Mouse (Mus musculus): ENCODE data around the gene Upk3bl. TPM values are rescaled to one million over a fixed set of nuclear protein-coding genes. Genes with fewer than 3 reads are reported as not detected.

Upk3bl gene
- not detected for total RNA-seq (2021)

GRCm38 (mm10) chr5:136054301-136055077 lies at the start of gene Upk3bl:
Gene Upk3bl, plus strand, starts transcription at chr5:136054492.
- no peak for DNase-seq
- intact Hi-C loops (cut with DNase I): no loop called here

GRCm38 (mm10) chr5:136004537-136004936 lies 49.8 kb upstream of the Upk3bl start:
- DNase-seq: no peak
- intact Hi-C loops (cut with DNase I): no loop called here

- DNase-seq: no peak
- intact Hi-C loops (cut with DNase I): no loop called here
Measured at GRCm38 (mm10) chr5:136007745-136008144, 46.5 kb upstream of the Upk3bl start.

GRCm38 (mm10) chr5:136014877-136015276 lies 39.4 kb upstream of the Upk3bl start:
- no peak for DNase-seq
- intact Hi-C loops (cut with DNase I): no loop called here

GRCm38 (mm10) chr5:136015586-136015985 lies 38.7 kb upstream of the Upk3bl start:
- intact Hi-C loops (cut with DNase I): no loop called here
- no peak for DNase-seq

- no peak for DNase-seq
- intact Hi-C loops (cut with DNase I): no loop called here
Measured at GRCm38 (mm10) chr5:136016014-136016876, 38.0 kb upstream of the Upk3bl start.

GRCm38 (mm10) chr5:136017262-136017661 lies 37.0 kb upstream of the Upk3bl start:
- peak in 1 of 2 experiments; percentile 14 for DNase-seq
- intact Hi-C loops (cut with DNase I): no loop called here

- intact Hi-C loops (cut with DNase I): no loop called here
- no peak for DNase-seq
Measured at GRCm38 (mm10) chr5:136018726-136019125, 35.6 kb upstream of the Upk3bl start.

GRCm38 (mm10) chr5:136019907-136020306 lies 34.4 kb upstream of the Upk3bl start:
- intact Hi-C loops (cut with DNase I): no loop called here
- no peak for DNase-seq

GRCm38 (mm10) chr5:136025712-136026111 lies 28.6 kb upstream of the Upk3bl start:
- intact Hi-C loops (cut with DNase I): loop anchor here (5.0 kb wide), 1 partner anchor 43 kb away; the partner anchor contains the start of gene Zp3
- no peak for DNase-seq

GRCm38 (mm10) chr5:136026859-136027258 lies 27.4 kb upstream of the Upk3bl start:
- DNase-seq: no peak
- intact Hi-C loops (cut with DNase I): loop anchor here (5.0 kb wide), 1 partner anchor 45 kb away; the partner anchor contains the start of gene Zp3

GRCm38 (mm10) chr5:136027612-136028311 lies 26.5 kb upstream of the Upk3bl start:
- DNase-seq: no peak
- intact Hi-C loops (cut with DNase I): loop anchor here (5.0 kb wide), 1 partner anchor 45 kb away; the partner anchor contains the start of gene Zp3

- no peak for DNase-seq
- intact Hi-C loops (cut with DNase I): no loop called here
Measured at GRCm38 (mm10) chr5:136034868-136035267, 19.4 kb upstream of the Upk3bl start.

GRCm38 (mm10) chr5:136035285-136035684 lies 19.0 kb upstream of the Upk3bl start:
- intact Hi-C loops (cut with DNase I): no loop called here
- DNase-seq: no peak

- DNase-seq: no peak
- intact Hi-C loops (cut with DNase I): no loop called here
Measured at GRCm38 (mm10) chr5:136036667-136037066, 17.6 kb upstream of the Upk3bl start.

- intact Hi-C loops (cut with DNase I): no loop called here
Measured at GRCm38 (mm10) chr5:136038258-136039214, 15.8 kb upstream of the Upk3bl start, which contains the start of gene Upk3b. Gene Upk3b, plus strand, starts transcription at chr5:136038496.

GRCm38 (mm10) chr5:136040210-136040609 lies 14.1 kb upstream of the Upk3bl start:
- intact Hi-C loops (cut with DNase I): no loop called here
- no peak for DNase-seq

More at GRCm38 (mm10) chr5:136038258-136039214, 15.8 kb upstream of the Upk3bl start, which contains the start of gene Upk3b:
- no peak for DNase-seq

GRCm38 (mm10) chr5:136041260-136041659 lies 13.0 kb upstream of the Upk3bl start:
- no peak for DNase-seq
- intact Hi-C loops (cut with DNase I): no loop called here

- DNase-seq: no peak
- intact Hi-C loops (cut with DNase I): no loop called here
Measured at GRCm38 (mm10) chr5:136041666-136042065, 12.6 kb upstream of the Upk3bl start.

Measured in heart, postnatal 36 days (tissue).